Mouse (Mus musculus): ENCODE measurements around the gene Tprg. TPM values are rescaled to one million over a fixed set of nuclear protein-coding genes. Genes with fewer than 3 reads are reported as not detected.

The Tprg gene
- total and polyA plus RNA-seq, 3 experiments, result not detected

- Histone ChIP-seq H3K9me3 (replicated peaks; ENCODE audit: low read length) (no peaks in the 10 kb centered on the region), H3K9ac (ENCODE audit: insufficient read depth, low read depth) (no peak overlapping the region), H3K36me3 (replicated peaks in 1 of 2; ENCODE audit: control insufficient read depth in 1 of 2, insufficient read depth in 1 of 2, low read length in 1 of 2) (no peaks in the 10 kb centered on the region), H3K4me2 (ENCODE audit: insufficient read depth, low read depth, poor library complexity, severe bottlenecking) (no peak overlapping the region), H3K27ac (ENCODE audit: insufficient read depth, low read depth) (no peak overlapping the region), H3K79me2 (replicated peaks; ENCODE audit: control insufficient read depth, extremely low read depth, insufficient read depth, poor library complexity, severe bottlenecking) (no peaks in the 10 kb centered on the region), H3K4me3 (replicated peaks in 1 of 3; ENCODE audit: low read depth in 2 of 3, low read length in 2 of 3, poor library complexity in 1 of 3) (no peak overlapping the region), H3K27me3 (replicated peaks) (no peaks in the 10 kb centered on the region), H3K4me1 (ENCODE audit: control insufficient read depth in 1 of 2, insufficient read depth in 2 of 2) (no peaks in the 10 kb centered on the region)
- TF ChIP-seq BHLHE40 (IDR thresholded peaks at IDR 0.05; ENCODE audit: low read depth, low read length), result no peak
- TF ChIP-seq SMC3 (IDR thresholded peaks at IDR 0.05; ENCODE audit: low read depth, low read length), result no peak
- no peak for TF ChIP-seq MAFK (IDR thresholded peaks at IDR 0.05; ENCODE audit: insufficient replicate concordance, low read length)
- TF ChIP-seq CHD2 (IDR thresholded peaks at IDR 0.05; ENCODE audit: low read length), result no peak
- no peak for TF ChIP-seq IRF4 (IDR thresholded peaks at IDR 0.05; ENCODE audit: low read depth, low read length)
- TF ChIP-seq CHD1 (IDR thresholded peaks at IDR 0.05; ENCODE audit: low read depth, low read length), result no peak
- no peak for TF ChIP-seq ZNF384 (IDR thresholded peaks at IDR 0.05; ENCODE audit: low read depth, low read length)
- no peak for TF ChIP-seq CTCF (conservative IDR thresholded peaks at IDR 0.05 in 1 of 2, IDR thresholded peaks at IDR 0.05 in 1 of 2; ENCODE audit: low read depth in 2 of 2, low read length in 2 of 2)
- no peak for TF ChIP-seq EP300 (IDR thresholded peaks at IDR 0.05; ENCODE audit: low read length)
- no peak for TF ChIP-seq HCFC1 (IDR thresholded peaks at IDR 0.05; ENCODE audit: low read depth, low read length)
- in situ Hi-C loops (cut with MboI; ENCODE audit: low pct_ligation_motif_present, low pct_unique_long_range_greater_than_20kb, low sequenced_read_pairs) (loop anchor here (25.0 kb wide), 1 partner anchor 353 kb away; no protein-coding TSS in a partner anchor), dilution Hi-C loops (cut with MboI; ENCODE audit: extremely low pct_ligation_motif_present, extremely low pct_unique_long_range_greater_than_20kb, low sequenced_read_pairs) (no loop called here)
- no peak for DNase-seq (ENCODE audit: extremely low read depth)
Measured at GRCm38 (mm10) chr16:25265177-25265576, 21.4 kb upstream of the Tprg start.

- dilution Hi-C loops (cut with MboI; ENCODE audit: extremely low pct_ligation_motif_present, extremely low pct_unique_long_range_greater_than_20kb, low sequenced_read_pairs), result no loop called here
- no peak overlapping the region for H3K4me3 ChIP-seq (replicated peaks in 1 of 3; ENCODE audit: low read depth in 2 of 3, low read length in 2 of 3, poor library complexity in 1 of 3)
- H3K4me2 ChIP-seq (ENCODE audit: insufficient read depth, low read depth, poor library complexity, severe bottlenecking), result no peak overlapping the region
- no peaks in the 10 kb centered on the region for H3K79me2 ChIP-seq (replicated peaks; ENCODE audit: control insufficient read depth, extremely low read depth, insufficient read depth, poor library complexity, severe bottlenecking)
- in situ Hi-C loops (cut with MboI; ENCODE audit: low pct_ligation_motif_present, low pct_unique_long_range_greater_than_20kb, low sequenced_read_pairs), result loop anchor here (25.0 kb wide), 1 partner anchor 356 kb away; no protein-coding TSS in a partner anchor
- TF ChIP-seq POLR2AphosphoS2 (IDR thresholded peaks at IDR 0.05; ENCODE audit: low read depth, low read length), result no peak
- no peak for TF ChIP-seq UBTF (IDR thresholded peaks at IDR 0.05; ENCODE audit: low read depth, low read length)
- no peak for TF ChIP-seq TCF12 (IDR thresholded peaks at IDR 0.05; ENCODE audit: low read depth, low read length)
- no peak for TF ChIP-seq CHD2 (IDR thresholded peaks at IDR 0.05; ENCODE audit: low read length)
- TF ChIP-seq USF2 (conservative IDR thresholded peaks at IDR 0.05; ENCODE audit: low read depth, low read length), result no peak
- DNase-seq (ENCODE audit: extremely low read depth), result no peak
- H3K4me1 ChIP-seq (ENCODE audit: control insufficient read depth in 1 of 2, insufficient read depth in 2 of 2), result no peaks in the 10 kb centered on the region
- no peak overlapping the region for H3K9ac ChIP-seq (ENCODE audit: insufficient read depth, low read depth)
- no peaks in the 10 kb centered on the region for H3K36me3 ChIP-seq (replicated peaks in 1 of 2; ENCODE audit: control insufficient read depth in 1 of 2, insufficient read depth in 1 of 2, low read length in 1 of 2)
- H3K27ac ChIP-seq (ENCODE audit: insufficient read depth, low read depth), result no peak overlapping the region
- no peaks in the 10 kb centered on the region for H3K27me3 ChIP-seq (replicated peaks)
- H3K9me3 ChIP-seq (replicated peaks; ENCODE audit: low read length), result no peaks in the 10 kb centered on the region
Measured at GRCm38 (mm10) chr16:25268276-25268675, 18.3 kb upstream of the Tprg start.

- DNase-seq (ENCODE audit: extremely low read depth), result no peak
- Histone ChIP-seq H3K4me3 (replicated peaks in 1 of 3; ENCODE audit: low read depth in 2 of 3, low read length in 2 of 3, poor library complexity in 1 of 3) (no peak overlapping the region), H3K36me3 (replicated peaks in 1 of 2; ENCODE audit: control insufficient read depth in 1 of 2, insufficient read depth in 1 of 2, low read length in 1 of 2) (no peaks in the 10 kb centered on the region), H3K9me3 (replicated peaks; ENCODE audit: low read length) (no peaks in the 10 kb centered on the region), H3K79me2 (replicated peaks; ENCODE audit: control insufficient read depth, extremely low read depth, insufficient read depth, poor library complexity, severe bottlenecking) (no peaks in the 10 kb centered on the region), H3K9ac (ENCODE audit: insufficient read depth, low read depth) (no peak overlapping the region), H3K4me2 (ENCODE audit: insufficient read depth, low read depth, poor library complexity, severe bottlenecking) (no peak overlapping the region), H3K27ac (ENCODE audit: insufficient read depth, low read depth) (no peak overlapping the region), H3K4me1 (ENCODE audit: control insufficient read depth in 1 of 2, insufficient read depth in 2 of 2) (peaks cover 0 to 5% of the 10 kb centered on the region in 2 experiments; a peak in 1 of 4 replicates), H3K27me3 (replicated peaks) (no peaks in the 10 kb centered on the region)
- in situ Hi-C loops (cut with MboI; ENCODE audit: low pct_ligation_motif_present, low pct_unique_long_range_greater_than_20kb, low sequenced_read_pairs) (no loop called here), dilution Hi-C loops (cut with MboI; ENCODE audit: extremely low pct_ligation_motif_present, extremely low pct_unique_long_range_greater_than_20kb, low sequenced_read_pairs) (no loop called here)
- no peak for TF ChIP-seq NRF1 (IDR thresholded peaks at IDR 0.05; ENCODE audit: low read depth, low read length)
- TF ChIP-seq ZMIZ1 (IDR thresholded peaks at IDR 0.05; ENCODE audit: low read depth, low read length), result no peak
- TF ChIP-seq ZNF384 (IDR thresholded peaks at IDR 0.05; ENCODE audit: low read depth, low read length), result no peak
- no peak for TF ChIP-seq RCOR1 (conservative IDR thresholded peaks at IDR 0.05; ENCODE audit: low read depth, low read length)
- TF ChIP-seq MAZ (IDR thresholded peaks at IDR 0.05; ENCODE audit: low read depth, low read length), result no peak
- TF ChIP-seq MXI1 (IDR thresholded peaks at IDR 0.05; ENCODE audit: low read depth, low read length), result no peak
- no peak for TF ChIP-seq HCFC1 (IDR thresholded peaks at IDR 0.05; ENCODE audit: low read depth, low read length)
- TF ChIP-seq GABPA (IDR thresholded peaks at IDR 0.05; ENCODE audit: insufficient replicate concordance, low read depth, low read length), result no peak
- TF ChIP-seq ZC3H11A (IDR thresholded peaks at IDR 0.05; ENCODE audit: low read depth, low read length), result no peak
- no peak for TF ChIP-seq SIN3A (IDR thresholded peaks at IDR 0.05; ENCODE audit: low read length)
- TF ChIP-seq TBP (conservative IDR thresholded peaks at IDR 0.05; ENCODE audit: low read depth, low read length), result no peak
- no peak for TF ChIP-seq CTCF (conservative IDR thresholded peaks at IDR 0.05 in 1 of 2, IDR thresholded peaks at IDR 0.05 in 1 of 2; ENCODE audit: low read depth in 2 of 2, low read length in 2 of 2)
- TF ChIP-seq CHD1 (IDR thresholded peaks at IDR 0.05; ENCODE audit: low read depth, low read length), result no peak
- no peak for TF ChIP-seq PAX5 (IDR thresholded peaks at IDR 0.05; ENCODE audit: low read length)
- no peak for TF ChIP-seq NELFE (IDR thresholded peaks at IDR 0.05; ENCODE audit: low read depth, low read length)
- no peak for TF ChIP-seq E2F4 (IDR thresholded peaks at IDR 0.05; ENCODE audit: insufficient replicate concordance, low read depth, low read length)
- no peak for TF ChIP-seq MAFK (IDR thresholded peaks at IDR 0.05; ENCODE audit: insufficient replicate concordance, low read length)
Measured at GRCm38 (mm10) chr16:25282563-25282962, 4.1 kb upstream of the Tprg start.

Measured in CH12.LX (cell line).